Mouse (Mus musculus): ENCODE results near the gene Alpi.

- no peak for TF ChIP-seq CTCF (IDR thresholded peaks at IDR 0.05; ENCODE audit: low read depth, low read length)
- no peak for TF ChIP-seq POLR2A (IDR thresholded peaks at IDR 0.05; ENCODE audit: extremely low read depth, insufficient read depth, low read length)
Measured at GRCm38 (mm10) chr1:87141550-87141949, 40.1 kb upstream of the Alpi start.
